Mouse (Mus musculus): ENCODE measurements around the gene Magi3. TPM values are rescaled to one million over a fixed set of nuclear protein-coding genes. Genes with fewer than 3 reads are reported as not detected.

Magi3 gene
- 10 to 100 TPM; 37.4 to 44.8 (median 39.0) TPM for total RNA-seq (2022)

GRCm38 (mm10) chr3:104220295-104220965 is at the start of gene Magi3:
Gene Magi3 (minus strand): TSS chr3:104220374.
- DNase-seq (ENCODE audit: low spot score in 2 of 2), result peak; percentile 81 to 97

- peak; percentile 6 to 65 for DNase-seq (ENCODE audit: low spot score in 2 of 2)
These were observed 44.5 kb upstream of the Magi3 start for GRCm38 (mm10) chr3:104264530-104265145.

GRCm38 (mm10) chr3:104260221-104260620 is 40.0 kb upstream of the Magi3 start:
- no peak for DNase-seq (ENCODE audit: low spot score in 2 of 2)

GRCm38 (mm10) chr3:104259168-104259567 is 39.0 kb upstream of the Magi3 start:
- DNase-seq (ENCODE audit: low spot score in 2 of 2), result no peak

GRCm38 (mm10) chr3:104257041-104257440 is 36.9 kb upstream of the Magi3 start:
- no peak for DNase-seq (ENCODE audit: low spot score in 2 of 2)

- DNase-seq (ENCODE audit: low spot score in 2 of 2), result no peak
These were observed 33.6 kb upstream of the Magi3 start for GRCm38 (mm10) chr3:104253760-104254159.

DNA sequence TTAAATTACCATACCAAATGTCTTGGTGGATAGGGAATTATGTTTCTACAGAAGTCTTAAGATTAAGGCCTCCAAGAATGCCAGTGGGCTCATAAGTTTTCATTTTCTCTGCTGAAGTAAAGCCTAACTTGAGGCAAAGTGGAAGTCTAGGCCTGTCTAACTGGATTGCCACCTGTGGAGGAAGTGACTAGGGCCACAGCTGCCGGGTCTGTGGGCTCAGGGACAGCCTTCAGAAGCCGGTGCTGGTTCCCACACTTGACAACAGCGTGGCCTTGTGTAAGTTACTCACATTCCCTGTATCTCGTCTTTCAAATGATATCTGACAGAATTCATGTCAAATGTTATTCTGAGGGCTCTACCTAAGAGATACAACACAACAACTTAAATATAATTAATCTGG is 27.7 kb upstream of the Magi3 start:
- no peak for DNase-seq (ENCODE audit: low spot score in 2 of 2)

DNA sequence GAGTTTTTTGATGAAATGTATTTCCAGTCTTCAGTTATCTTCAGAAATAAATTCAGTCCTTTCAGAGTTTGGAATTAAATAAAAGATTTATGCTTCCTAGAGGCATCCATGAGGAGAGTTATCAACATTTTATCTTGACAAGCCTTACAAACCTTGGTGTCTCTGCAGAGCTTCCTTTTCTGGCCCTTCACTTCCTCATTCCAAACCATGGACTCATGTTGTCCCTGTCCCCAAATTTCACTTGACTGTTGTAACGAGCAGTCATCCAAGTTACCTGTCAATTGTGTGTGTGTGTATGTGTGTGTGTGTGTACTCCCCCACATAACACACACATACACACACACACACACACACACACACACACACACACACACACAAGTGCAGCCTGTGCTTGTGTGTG is 26.9 kb upstream of the Magi3 start:
- no peak for DNase-seq (ENCODE audit: low spot score in 2 of 2)

DNA sequence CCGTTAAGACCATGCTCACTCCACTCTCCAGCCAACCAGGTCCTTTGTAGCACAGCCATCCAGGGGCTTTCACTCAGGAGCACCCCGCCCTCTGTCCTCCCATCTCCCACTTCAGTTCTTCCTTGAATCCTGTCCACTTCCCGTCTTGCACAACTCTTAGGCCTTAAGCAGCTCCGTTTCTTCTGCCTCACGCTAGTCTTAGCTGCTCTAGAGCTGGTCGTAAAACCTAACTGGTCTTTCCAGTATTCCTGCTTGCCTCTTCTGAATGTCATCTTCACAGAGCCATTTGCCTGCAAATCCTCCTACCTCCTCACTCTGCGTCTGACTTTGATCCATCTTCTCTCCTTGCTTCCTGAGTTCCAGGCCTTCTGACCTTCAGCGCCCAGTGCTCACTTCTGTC is 24.2 kb upstream of the Magi3 start:
- DNase-seq (ENCODE audit: low spot score in 2 of 2), result no peak

DNA sequence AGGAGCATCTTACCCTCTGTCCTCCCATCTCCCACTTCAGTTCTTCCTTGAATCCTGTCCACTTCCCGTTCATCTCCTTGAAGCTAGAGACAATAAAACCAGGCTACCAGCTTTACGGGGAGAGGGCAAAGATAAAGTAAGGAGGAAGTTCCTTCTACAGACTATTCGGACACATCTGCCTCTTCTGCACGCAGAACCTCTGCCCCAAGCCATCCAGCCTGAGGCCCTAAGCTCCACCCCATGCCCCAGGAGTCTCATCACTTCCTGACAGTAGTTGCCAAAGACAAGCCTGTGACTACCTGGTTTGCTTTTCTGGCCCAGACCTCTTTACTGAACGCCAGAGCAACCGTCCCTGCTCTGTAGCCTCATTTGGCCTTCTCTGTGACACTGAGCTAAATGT is 23.8 kb upstream of the Magi3 start:
- no peak for DNase-seq (ENCODE audit: low spot score in 2 of 2)

DNA sequence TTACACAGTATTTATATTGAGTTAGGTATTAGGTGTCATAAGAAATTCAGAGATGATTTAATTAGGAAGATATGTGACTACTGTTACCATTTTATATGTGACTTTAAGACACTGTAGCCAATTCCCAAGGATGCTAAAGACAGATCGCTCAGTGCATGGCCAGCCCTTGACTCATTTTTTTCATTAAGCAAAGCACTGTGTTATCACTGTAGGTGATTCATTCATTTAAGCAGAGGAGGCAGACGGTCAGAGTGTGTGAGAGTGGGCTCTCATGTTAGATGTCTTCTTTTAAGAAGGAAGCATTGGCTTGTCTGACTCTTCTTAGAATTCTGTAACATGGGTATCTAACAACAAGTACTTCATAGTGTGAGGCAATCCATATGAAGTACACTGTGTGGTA is 19.6 kb upstream of the Magi3 start:
- no peak for DNase-seq (ENCODE audit: low spot score in 2 of 2)

- DNase-seq (ENCODE audit: low spot score in 2 of 2), result no peak
These were observed 19.2 kb upstream of the Magi3 start for GRCm38 (mm10) chr3:104239376-104239775.

DNA sequence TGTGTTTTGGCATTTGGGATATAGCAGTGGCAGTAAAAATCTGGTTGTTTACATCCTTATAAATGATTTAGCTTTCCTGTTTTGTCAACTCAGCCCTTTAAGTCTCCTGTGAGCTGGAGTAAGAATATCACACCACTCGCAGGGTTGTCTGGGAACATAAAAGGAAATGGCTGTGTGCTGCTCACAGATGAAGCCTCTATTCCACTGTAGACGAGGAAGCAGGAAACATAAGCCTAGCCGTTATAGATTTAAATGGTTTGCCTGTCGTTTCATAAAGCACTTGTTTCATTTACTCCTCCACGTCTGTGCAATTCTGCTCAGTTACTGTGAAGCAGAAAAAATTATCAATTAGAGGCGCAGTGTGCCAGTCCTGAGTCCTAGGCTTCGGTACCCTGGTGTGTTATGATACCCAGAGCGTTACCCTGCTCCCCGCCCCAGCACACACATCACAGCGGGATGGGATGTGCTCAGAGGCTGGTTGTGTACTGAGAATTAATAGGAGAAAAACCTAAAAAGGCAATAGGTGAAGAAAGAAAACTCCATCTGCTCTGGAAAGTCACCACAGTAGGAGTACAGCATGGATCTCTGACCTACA is 17.8 kb upstream of the Magi3 start:
- DNase-seq (ENCODE audit: low spot score in 2 of 2), result no peak

DNA sequence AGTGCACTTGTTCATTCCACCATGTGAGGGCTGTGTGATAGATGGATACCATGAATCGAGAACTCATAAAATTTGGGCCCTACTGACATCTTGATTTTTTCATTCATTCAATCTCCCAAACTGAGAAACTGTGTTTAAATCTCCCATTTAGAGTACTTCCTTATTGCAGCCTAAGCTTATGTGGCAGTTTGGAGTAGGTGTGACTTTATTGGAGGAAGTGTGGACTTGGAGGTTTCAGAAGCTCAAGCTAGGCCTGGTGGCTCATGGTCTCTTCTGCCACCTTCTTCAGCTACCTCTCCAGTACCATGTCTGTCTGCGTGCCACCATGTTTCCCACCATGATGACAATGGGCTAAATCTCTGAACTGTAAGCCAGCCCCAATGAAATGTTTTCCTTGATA is 15.9 kb upstream of the Magi3 start:
- DNase-seq (ENCODE audit: low spot score in 2 of 2), result no peak

DNA sequence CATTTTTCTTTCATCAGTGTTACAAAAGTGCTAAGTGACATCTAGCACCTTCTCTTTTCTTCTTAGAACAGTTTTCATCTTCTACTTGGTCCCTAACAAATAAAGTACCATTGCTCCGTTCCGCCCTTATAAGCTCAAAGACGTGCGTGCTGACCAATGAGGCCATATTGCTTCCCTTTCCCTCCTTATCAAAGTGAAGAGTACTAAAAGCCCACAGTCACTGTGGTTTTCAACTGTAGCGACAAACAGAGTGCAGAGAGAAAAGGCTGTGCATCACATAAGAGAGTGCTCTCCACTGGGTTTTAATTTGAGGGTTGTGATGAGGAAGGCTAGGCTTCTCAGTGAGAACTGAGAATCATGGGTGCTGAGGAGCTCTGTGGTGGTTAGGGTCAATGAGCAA is 14.9 kb upstream of the Magi3 start:
- DNase-seq (ENCODE audit: low spot score in 2 of 2), result no peak

- DNase-seq (ENCODE audit: low spot score in 2 of 2), result no peak
These were observed 13.5 kb upstream of the Magi3 start for GRCm38 (mm10) chr3:104233366-104234312.

GRCm38 (mm10) chr3:104227438-104228111 is 7.4 kb upstream of the Magi3 start:
- no peak for DNase-seq (ENCODE audit: low spot score in 2 of 2)

- DNase-seq (ENCODE audit: low spot score in 2 of 2), result no peak
These were observed 6.6 kb upstream of the Magi3 start for GRCm38 (mm10) chr3:104226731-104227130.

GRCm38 (mm10) chr3:104221156-104221555 is 982 bp upstream of the Magi3 start:
- no peak for DNase-seq (ENCODE audit: low spot score in 2 of 2)

DNA sequence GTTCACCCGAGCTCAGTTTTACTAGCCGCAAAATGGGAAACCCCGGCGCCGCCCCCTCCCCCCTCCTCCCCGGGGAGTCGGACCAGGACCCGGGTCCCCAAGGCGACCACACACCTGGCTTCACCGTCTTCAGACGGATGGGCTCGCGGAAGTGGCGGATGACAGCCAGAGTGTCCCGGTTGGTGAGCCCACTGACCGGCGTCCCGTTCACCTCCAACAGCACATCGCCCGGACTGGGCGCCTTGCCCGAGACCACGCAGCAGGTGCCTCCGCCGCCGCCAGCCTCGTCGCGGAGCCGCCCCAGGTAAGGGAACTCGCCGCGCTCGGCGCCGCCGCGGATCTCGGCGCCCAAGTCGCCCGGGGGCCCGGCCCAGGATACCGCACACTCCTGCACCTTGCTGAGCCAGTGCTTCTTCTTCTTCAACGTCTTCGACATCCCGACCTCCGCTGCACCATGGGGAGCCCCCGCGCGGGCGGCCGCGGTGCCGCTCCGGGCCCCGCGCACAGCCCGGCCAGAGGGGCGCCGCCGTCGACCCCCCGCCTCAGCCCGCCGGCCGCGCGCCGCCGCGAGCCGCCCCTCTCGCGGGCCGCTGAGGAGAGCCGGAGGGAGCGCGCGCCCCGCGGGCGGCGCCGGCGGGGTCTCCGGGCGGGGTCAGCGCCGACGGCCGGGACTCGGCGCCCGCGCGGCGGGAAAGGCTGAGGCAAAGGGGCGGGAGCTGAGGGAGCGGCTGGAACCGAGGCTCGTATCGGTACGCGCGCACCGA is 461 bp downstream of the Magi3 start:
- peak; percentile 31 to 50 for DNase-seq (ENCODE audit: low spot score in 2 of 2)

Measured in left cerebral cortex, adult 8-10 months (tissue).